Mouse (Mus musculus): ENCODE data around the gene Cd300ld.

- TF ChIP-seq CTCF (IDR thresholded peaks at IDR 0.05; ENCODE audit: control insufficient read depth, insufficient read depth, insufficient replicate concordance, low read depth, low read length) (no peak), POLR2A (IDR thresholded peaks at IDR 0.05; ENCODE audit: control insufficient read depth, low read depth, low read length) (no peak)
These were observed 24.4 kb downstream of the Cd300ld start for GRCm38 (mm10) chr11:114965182-114965828.
